ENCODE assay signal across 16 mouse cellular contexts in genomic region chr10:61991481-61992424, GRCm38 (mm10). TPM values are rescaled to one million over a fixed set of nuclear protein-coding genes. Genes with fewer than 3 reads are reported as not detected.
A peak's percentile ranks its signal among the peaks of the same experiment; 100 is the strongest.
DNase-seq lines count a peak whose midpoint lies in the region; ATAC-seq and TF ChIP-seq lines count a peak whose summit lies in the region.
"Had no signal": no experiment of that assay in that cellular context is flagged by ENCODE, and none has a peak within 500 bp of the region (broad histone marks: within the 10 kb centered on the region; RNA-seq: fewer than 3 reads in every experiment).

No protein-coding gene starts in this region.

- no peak overlapping the region for H3K4me3 ChIP-seq in heart, postnatal 0 days (ENCODE audit: low read depth, low read length)
- H3K4me3 ChIP-seq: embryonic facial prominence, embryonic 13.5 days; forebrain, embryonic 10.5 days; limb, embryonic 13.5 days had no signal

- H3K27ac ChIP-seq in heart, postnatal 0 days (ENCODE audit: low read depth), result no peak overlapping the region
- H3K27ac ChIP-seq: embryonic facial prominence, embryonic 13.5 days; forebrain, embryonic 10.5 days; limb, embryonic 13.5 days had no signal

- CTCF ChIA-PET in Patski (lab: Charles Lee), result interaction anchor here (1.0 kb wide), 1 partner anchor 10 kb away, joined by 3 read pairs; no protein-coding TSS in a partner anchor

- DNase-seq in heart, postnatal 0 days (ENCODE audit: low spot score), result no peak
- no peak for DNase-seq in heart, adult 11 months
- DNase-seq in lung, postnatal 36 days, result peak; percentile 17
- no peak for DNase-seq in lung, postnatal 14 days
- DNase-seq in Patski (ENCODE audit: low read depth, low spot score), result no peak
- peak; percentile 37 for DNase-seq in retina, postnatal 1 day
- no peak for DNase-seq in layer of hippocampus, adult 11-12 months (ENCODE audit: low spot score)
- DNase-seq in spleen, postnatal 36 days (ENCODE audit: low spot score in 2 of 2), result no peak
- DNase-seq: adrenal gland, adult 8-10 months; cerebellum, postnatal 14 days; heart, postnatal 36 days; kidney, postnatal 25 days; right cerebral cortex, adult 18-20 months had no signal

- WGBS in heart, postnatal 0 days, result 22% methylated on average over 11 of the region's 11 CpGs

- H3K9ac ChIP-seq in heart, postnatal 0 days (replicated peaks; ENCODE audit: low read depth, low read length), result no peak overlapping the region
- H3K9ac ChIP-seq: embryonic facial prominence, embryonic 13.5 days; limb, embryonic 13.5 days had no signal

- no peak for TF ChIP-seq EP300 in heart, postnatal 0 days (IDR thresholded peaks at IDR 0.05; ENCODE audit: low read depth)

- peak; percentile 23; the same call in 1 of the 2 replicates for TF ChIP-seq CTCF in heart, postnatal 0 days (IDR thresholded peaks at IDR 0.05; ENCODE audit: low read depth)
- peak; percentile 45 for TF ChIP-seq CTCF in Patski (IDR thresholded peaks at IDR 0.05)

- no peak for ATAC-seq in heart, postnatal 0 days (ENCODE audit: insufficient read depth, low read depth)
- no peak for ATAC-seq in Patski

- H3K9me3 ChIP-seq in heart, postnatal 0 days (replicated peaks; ENCODE audit: control insufficient read depth, low read length), result no peaks in the 10 kb centered on the region
- H3K9me3 ChIP-seq: embryonic facial prominence, embryonic 13.5 days; forebrain, embryonic 10.5 days; limb, embryonic 13.5 days had no signal

- no peaks in the 10 kb centered on the region for H3K27me3 ChIP-seq in heart, postnatal 0 days (ENCODE audit: control insufficient read depth, insufficient read depth, low read length)
- peaks cover 3% of the 10 kb centered on the region for H3K27me3 ChIP-seq in Patski
- H3K27me3 ChIP-seq: embryonic facial prominence, embryonic 13.5 days; limb, embryonic 13.5 days had no signal

- H3K4me1 ChIP-seq in heart, postnatal 0 days (ENCODE audit: control insufficient read depth, insufficient read depth), result no peaks in the 10 kb centered on the region
- H3K4me1 ChIP-seq: limb, embryonic 13.5 days had no signal

- POLR2A ChIA-PET in Patski (lab: Charles Lee), result interaction anchor here (0.7 kb wide), 2 partner anchors 62 to 118 kb away, joined by 4 read pairs; no protein-coding TSS in a partner anchor

- in situ Hi-C loops in Patski (cut with MboI; ENCODE audit: low pct_unique_long_range_greater_than_20kb), result no loop called here

- H3K36me3 ChIP-seq in heart, postnatal 0 days (replicated peaks; ENCODE audit: control insufficient read depth, insufficient read depth, low read length), result no peaks in the 10 kb centered on the region
- H3K36me3 ChIP-seq: embryonic facial prominence, embryonic 13.5 days; forebrain, embryonic 10.5 days; limb, embryonic 13.5 days had no signal

- no peak overlapping the region for H3K4me2 ChIP-seq in heart, postnatal 0 days (ENCODE audit: low read depth, low read length)
- H3K4me2 ChIP-seq: embryonic facial prominence, embryonic 13.5 days; limb, embryonic 13.5 days had no signal

RNA-seq across cellular contexts. Expression of gene Col13a1, which starts 12.8 kb away (rescaled TPM):
- 6.5 and 11.7 TPM in 2 replicates for total RNA-seq in heart, postnatal 0 days (2014; rRNA removed; ENCODE audit: low replicate concordance)
- 2.3 and 2.5 TPM in 2 replicates for polyA plus RNA-seq in heart, postnatal 0 days (2015; fragmentation: Nextera tagmentation; extraction: Ambion mirVana)
- polyA plus RNA-seq in Patski (2021), result not detected

Comparison
In these comparisons a context has a peak if more than half of its experiments do, and no peak if none do; other contexts are left out.
1. DNase-seq: peak in lung, postnatal 36 days (single experiment) and retina, postnatal 1 day (single experiment); none in heart, postnatal 0 days (single experiment), heart, adult 11 months (single experiment), lung, postnatal 14 days (single experiment), Patski (single experiment), layer of hippocampus, adult 11-12 months (single experiment) and spleen, postnatal 36 days (0 of 2).